13 mouse cellular contexts compared by ENCODE assay signal in genomic region chr9:96398614-96399013, GRCm38 (mm10). TPM values are rescaled to one million over a fixed set of nuclear protein-coding genes. Genes with fewer than 3 reads are reported as not detected.
DNase-seq lines count a peak whose midpoint lies in the region; ATAC-seq and TF ChIP-seq lines count a peak whose summit lies in the region.
"Had no signal": no experiment of that assay in that cellular context is flagged by ENCODE, and none has a peak within 500 bp of the region (broad histone marks: within the 10 kb centered on the region; RNA-seq: fewer than 3 reads in every experiment).

No protein-coding gene starts in this region.

- H3K4me2 ChIP-seq in forebrain, embryonic 13.5 days = no peak overlapping the region
- no peak overlapping the region for H3K4me2 ChIP-seq in liver, embryonic 11.5 days
- H3K4me2 ChIP-seq in liver, embryonic 16.5 days (ENCODE audit: low read depth, low read length) = no peak overlapping the region
- H3K4me2 ChIP-seq in intestine, embryonic 16.5 days (ENCODE audit: low read depth, low read length) = no peak overlapping the region
- no peak overlapping the region for H3K4me2 ChIP-seq in neural tube, embryonic 15.5 days
- H3K4me2 ChIP-seq: forebrain, embryonic 12.5 days had no signal

- H3K27ac ChIP-seq in forebrain, embryonic 10.5 days = 0 out of 2 replicates have a peak overlapping the region, but pooled peaks have one; percentile 6
- H3K27ac ChIP-seq in forebrain, embryonic 13.5 days = no peak overlapping the region
- peak overlapping the region; percentile 57; the same call in 1 of the 2 replicates for H3K27ac ChIP-seq in liver, adult 2 months (replicated peaks; ENCODE audit: insufficient read depth, low read depth, low read length)
- H3K27ac ChIP-seq in liver, embryonic 11.5 days (ENCODE audit: low read depth, low read length) = no peak overlapping the region
- peak overlapping the region; percentile 95 for H3K27ac ChIP-seq in bone marrow macrophage, adult 2 months (ENCODE audit: insufficient read depth, low read depth, low read length)
- peak overlapping the region; percentile 16; the same call in 1 of the 2 replicates for H3K27ac ChIP-seq in liver, embryonic 16.5 days (ENCODE audit: low read length)
- H3K27ac ChIP-seq in intestine, embryonic 16.5 days (ENCODE audit: low read length) = no peak overlapping the region
- no peak overlapping the region for H3K27ac ChIP-seq in neural tube, embryonic 15.5 days (replicated peaks)
- H3K27ac ChIP-seq: forebrain, embryonic 12.5 days; layer of hippocampus, adult 2 months had no signal

- H3K4me3 ChIP-seq in forebrain, embryonic 10.5 days = no peak overlapping the region
- no peak overlapping the region for H3K4me3 ChIP-seq in forebrain, embryonic 13.5 days
- H3K4me3 ChIP-seq in liver, adult 2 months (ENCODE audit: insufficient read depth, low read depth, low read length) = no peak overlapping the region
- no peak overlapping the region for H3K4me3 ChIP-seq in liver, embryonic 11.5 days (ENCODE audit: low read depth, low read length)
- no peak overlapping the region for H3K4me3 ChIP-seq in bone marrow macrophage, adult 2 months (ENCODE audit: insufficient read depth, low read length)
- H3K4me3 ChIP-seq in liver, embryonic 16.5 days (ENCODE audit: low read depth, low read length) = no peak overlapping the region
- H3K4me3 ChIP-seq in intestine, embryonic 16.5 days (ENCODE audit: low read length) = no peak overlapping the region
- H3K4me3 ChIP-seq in neural tube, embryonic 15.5 days (replicated peaks) = no peak overlapping the region
- H3K4me3 ChIP-seq: forebrain, embryonic 12.5 days; layer of hippocampus, adult 2 months had no signal

- WGBS in forebrain, embryonic 10.5 days = 34% methylated on average over 4 of the region's 4 CpGs
- 20% methylated on average over 4 of the region's 4 CpGs for WGBS in forebrain, embryonic 13.5 days
- 77% methylated on average over 4 of the region's 4 CpGs for WGBS in liver, adult 2 months
- WGBS in liver, embryonic 11.5 days = 41% methylated on average over 4 of the region's 4 CpGs
- 28% methylated on average over 4 of the region's 4 CpGs for WGBS in liver, embryonic 16.5 days (ENCODE audit: insufficient replicate concordance)
- WGBS in intestine, embryonic 16.5 days = 47% methylated on average over 4 of the region's 4 CpGs
- 44% methylated on average over 4 of the region's 4 CpGs for WGBS in neural tube, embryonic 15.5 days

- peaks cover 35% of the 10 kb centered on the region for H3K4me1 ChIP-seq in forebrain, embryonic 10.5 days
- H3K4me1 ChIP-seq in forebrain, embryonic 13.5 days = peaks cover 15% of the 10 kb centered on the region
- H3K4me1 ChIP-seq in liver, adult 2 months (ENCODE audit: control insufficient read depth, insufficient read depth, low read length) = no peaks in the 10 kb centered on the region
- peaks cover 23% of the 10 kb centered on the region for H3K4me1 ChIP-seq in liver, embryonic 11.5 days (replicated peaks; ENCODE audit: control insufficient read depth, insufficient read depth, low read length)
- peaks cover 22% of the 10 kb centered on the region for H3K4me1 ChIP-seq in bone marrow macrophage, adult 2 months (ENCODE audit: control insufficient read depth, insufficient read depth, low read length)
- no peaks in the 10 kb centered on the region; the same call in 1 of the 2 replicates for H3K4me1 ChIP-seq in liver, embryonic 16.5 days (ENCODE audit: control insufficient read depth, low read depth, low read length)
- peaks cover 5% of the 10 kb centered on the region; the same call in 1 of the 2 replicates for H3K4me1 ChIP-seq in intestine, embryonic 16.5 days (ENCODE audit: control insufficient read depth, insufficient read depth, low read length)
- no peaks in the 10 kb centered on the region for H3K4me1 ChIP-seq in neural tube, embryonic 15.5 days

- H3K9me3 ChIP-seq in forebrain, embryonic 10.5 days = no peaks in the 10 kb centered on the region
- no peaks in the 10 kb centered on the region for H3K9me3 ChIP-seq in forebrain, embryonic 13.5 days (replicated peaks)
- H3K9me3 ChIP-seq in liver, embryonic 11.5 days (ENCODE audit: control insufficient read depth, low read length) = no peaks in the 10 kb centered on the region
- H3K9me3 ChIP-seq in liver, embryonic 16.5 days (replicated peaks; ENCODE audit: control insufficient read depth, low read length) = no peaks in the 10 kb centered on the region
- no peaks in the 10 kb centered on the region for H3K9me3 ChIP-seq in intestine, embryonic 16.5 days (ENCODE audit: control insufficient read depth, low read length)
- H3K9me3 ChIP-seq in neural tube, embryonic 15.5 days (replicated peaks) = no peaks in the 10 kb centered on the region
- H3K9me3 ChIP-seq: forebrain, embryonic 12.5 days had no signal

- H3K79me2 ChIP-seq in liver, adult 2 months (ENCODE audit: control insufficient read depth, insufficient read depth, low read length) = no peaks in the 10 kb centered on the region

- H3K9ac ChIP-seq in forebrain, embryonic 13.5 days = no peak overlapping the region
- no peak overlapping the region for H3K9ac ChIP-seq in liver, adult 2 months (ENCODE audit: low read depth, low read length)
- H3K9ac ChIP-seq in liver, embryonic 11.5 days (ENCODE audit: low read depth, low read length) = no peak overlapping the region
- H3K9ac ChIP-seq in liver, embryonic 16.5 days (ENCODE audit: low read depth, low read length) = no peak overlapping the region
- H3K9ac ChIP-seq in intestine, embryonic 16.5 days (ENCODE audit: low read depth, low read length) = no peak overlapping the region
- H3K9ac ChIP-seq in neural tube, embryonic 15.5 days (replicated peaks) = no peak overlapping the region
- H3K9ac ChIP-seq: forebrain, embryonic 12.5 days had no signal

- no peaks in the 10 kb centered on the region for H3K36me3 ChIP-seq in forebrain, embryonic 10.5 days (replicated peaks)
- no peaks in the 10 kb centered on the region for H3K36me3 ChIP-seq in forebrain, embryonic 13.5 days (ENCODE audit: poor library complexity, severe bottlenecking)
- H3K36me3 ChIP-seq in liver, adult 2 months (ENCODE audit: control insufficient read depth, insufficient read depth, low read length) = no peaks in the 10 kb centered on the region
- no peaks in the 10 kb centered on the region for H3K36me3 ChIP-seq in liver, embryonic 11.5 days (ENCODE audit: control insufficient read depth, insufficient read depth, low read length)
- H3K36me3 ChIP-seq in liver, embryonic 16.5 days (ENCODE audit: control insufficient read depth, insufficient read depth) = no peaks in the 10 kb centered on the region
- H3K36me3 ChIP-seq in intestine, embryonic 16.5 days (ENCODE audit: control insufficient read depth, insufficient read depth, low read length) = no peaks in the 10 kb centered on the region
- H3K36me3 ChIP-seq in neural tube, embryonic 15.5 days = no peaks in the 10 kb centered on the region
- H3K36me3 ChIP-seq: forebrain, embryonic 12.5 days had no signal

- no peak for TF ChIP-seq CTCF in liver, adult 2 months (IDR thresholded peaks at IDR 0.05; ENCODE audit: low read depth, low read length)
- no peak for TF ChIP-seq CTCF in bone marrow macrophage, adult 2 months (IDR thresholded peaks at IDR 0.05; ENCODE audit: low read depth, low read length)

- DNase-seq in forebrain, embryonic 10.5 days (ENCODE audit: extremely low spot score, low spot score) = no peak
- no peak for DNase-seq in liver, adult 2 months (ENCODE audit: extremely low read depth, low read depth, low spot score)
- no peak for DNase-seq in liver, embryonic 11.5 days (ENCODE audit: low spot score)
- DNase-seq: cerebellum, adult 9-10 months; right cerebral cortex, postnatal 25 days had no signal

- 0 out of 2 replicates have a peak, but pooled peaks cover 7% of the 10 kb centered on the region for H3K27me3 ChIP-seq in forebrain, embryonic 10.5 days (ENCODE audit: poor library complexity, severe bottlenecking)
- H3K27me3 ChIP-seq in forebrain, embryonic 13.5 days = no peaks in the 10 kb centered on the region
- H3K27me3 ChIP-seq in liver, adult 2 months (ENCODE audit: control insufficient read depth, insufficient read depth, low read length) = peaks cover 4% of the 10 kb centered on the region; the same call in 1 of the 2 replicates
- no peaks in the 10 kb centered on the region for H3K27me3 ChIP-seq in liver, embryonic 11.5 days (replicated peaks; ENCODE audit: control insufficient read depth, insufficient read depth, low read length)
- H3K27me3 ChIP-seq in liver, embryonic 16.5 days (ENCODE audit: control insufficient read depth, insufficient read depth, low read depth, low read length) = no peaks in the 10 kb centered on the region
- no peaks in the 10 kb centered on the region for H3K27me3 ChIP-seq in intestine, embryonic 16.5 days (replicated peaks; ENCODE audit: control insufficient read depth, insufficient read depth, low read length)
- no peaks in the 10 kb centered on the region for H3K27me3 ChIP-seq in neural tube, embryonic 15.5 days (replicated peaks)

- no peak for TF ChIP-seq POLR2A in liver, adult 2 months (IDR thresholded peaks at IDR 0.05; ENCODE audit: extremely low read depth, insufficient read depth, low read length)
- TF ChIP-seq POLR2A in bone marrow macrophage, adult 2 months (IDR thresholded peaks at IDR 0.05; ENCODE audit: borderline replicate concordance, low read depth, low read length) = no peak

- ATAC-seq in forebrain, embryonic 13.5 days = no peak
- no peak for ATAC-seq in liver, embryonic 11.5 days (replicated peaks; ENCODE audit: low FRiP score)
- no peak for ATAC-seq in liver, embryonic 16.5 days (ENCODE audit: low read depth)
- ATAC-seq in intestine, embryonic 16.5 days = no peak
- ATAC-seq in neural tube, embryonic 15.5 days (ENCODE audit: low FRiP score) = no peak
- ATAC-seq: intestine, postnatal 0 days had no signal

RNA-seq across cellular contexts. Expression of gene Atp1b3, which starts 34.4 kb away (rescaled TPM):
- 172 and 176 TPM in 2 replicates for polyA plus RNA-seq in forebrain, embryonic 10.5 days (2016; fragmentation: Nextera tagmentation; extraction: Ambion mirVana)
- polyA plus RNA-seq in forebrain, embryonic 13.5 days (2015; fragmentation: Nextera tagmentation; extraction: Ambion mirVana) = 156 and 158 TPM in 2 replicates
- 22.3 and 28.0 TPM in 2 replicates for total RNA-seq in liver, adult 2 months (2014; rRNA removed)
- polyA plus RNA-seq in liver, adult 2 months (2012; rRNA removed) = 13.5 and 14.7 TPM in 2 replicates
- polyA plus RNA-seq in liver, embryonic 11.5 days (2014; fragmentation: Nextera tagmentation; extraction: Ambion mirVana) = 137 and 144 TPM in 2 replicates
- 222 and 227 TPM in 2 replicates for polyA plus RNA-seq in bone marrow macrophage, adult 2 months (2012; ENCODE audit: insufficient read depth, insufficient read length, missing spikeins)
- 57.3 and 61.7 TPM in 2 replicates for polyA plus RNA-seq in liver, embryonic 16.5 days (2015; fragmentation: Nextera tagmentation; extraction: Ambion mirVana)
- polyA plus RNA-seq in intestine, embryonic 16.5 days (2015; fragmentation: Nextera tagmentation; extraction: Ambion mirVana) = 121 and 129 TPM in 2 replicates
- polyA plus RNA-seq in neural tube, embryonic 15.5 days (2015; fragmentation: Nextera tagmentation; extraction: Ambion mirVana) = 177 and 189 TPM in 2 replicates

Comparison
In these comparisons a context has a peak if more than half of its experiments do, and no peak if none do; other contexts are left out.
1. H3K27ac ChIP-seq: peak in forebrain, embryonic 10.5 days (single experiment), liver, adult 2 months (single experiment), bone marrow macrophage, adult 2 months (single experiment) and liver, embryonic 16.5 days (single experiment); none in forebrain, embryonic 13.5 days (single experiment), liver, embryonic 11.5 days (single experiment), intestine, embryonic 16.5 days (single experiment) and neural tube, embryonic 15.5 days (single experiment).